Mouse (Mus musculus): Measurements from ENCODE around the gene Clta. TPM values are rescaled to one million over a fixed set of nuclear protein-coding genes. Genes with fewer than 3 reads are reported as not detected.
A peak's percentile ranks its signal among the peaks of the same experiment; 100 is the strongest.

Gene Clta
- polyA plus RNA-seq, 1 experiment from 2014 or later, result 217 TPM

DNA sequence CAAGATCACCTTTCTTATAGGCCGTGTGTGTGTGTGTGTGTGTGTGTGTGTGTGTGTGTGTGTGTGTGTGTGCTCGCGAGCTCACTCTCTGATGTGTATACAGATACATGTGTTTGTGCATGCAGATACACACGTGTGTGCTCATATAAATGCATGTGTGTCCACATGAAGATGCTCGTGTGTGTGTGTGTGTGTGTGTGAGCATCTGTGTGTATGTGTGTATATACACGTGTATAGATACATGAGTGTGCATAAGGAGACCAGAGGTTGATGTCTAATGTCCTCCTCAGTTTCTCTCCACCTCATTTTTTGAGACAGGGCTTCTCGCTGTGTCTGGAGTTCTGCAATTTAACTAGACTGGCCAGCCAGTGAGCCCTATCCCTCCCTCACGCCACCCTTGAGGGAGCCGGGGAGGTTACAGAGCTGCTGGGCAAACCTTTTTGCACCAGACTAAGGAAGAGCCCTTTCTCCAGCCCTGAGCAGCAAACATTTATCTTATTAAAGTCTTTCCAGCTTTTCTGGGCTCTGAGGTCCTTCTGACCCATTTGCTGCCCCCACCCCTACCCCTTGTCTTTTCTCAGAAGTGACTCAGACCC lies 32.6 kb upstream of the Clta start:
- no peak for DNase-seq (ENCODE audit: low spot score)
- Histone ChIP-seq H3K36me3 (no peaks in the 10 kb centered on the region), H3K4me3 (peak overlapping the region; percentile 36), H3K27me3 (ENCODE audit: low read depth, poor library complexity, severe bottlenecking) (no peaks in the 10 kb centered on the region), H3K27ac (peak overlapping the region; percentile 84), H3K9me3 (replicated peaks) (no peaks in the 10 kb centered on the region), H3K4me1 (peaks cover 40% of the 10 kb centered on the region)
- WGBS, result 71% methylated on average over 9 of the region's 9 CpGs

DNA sequence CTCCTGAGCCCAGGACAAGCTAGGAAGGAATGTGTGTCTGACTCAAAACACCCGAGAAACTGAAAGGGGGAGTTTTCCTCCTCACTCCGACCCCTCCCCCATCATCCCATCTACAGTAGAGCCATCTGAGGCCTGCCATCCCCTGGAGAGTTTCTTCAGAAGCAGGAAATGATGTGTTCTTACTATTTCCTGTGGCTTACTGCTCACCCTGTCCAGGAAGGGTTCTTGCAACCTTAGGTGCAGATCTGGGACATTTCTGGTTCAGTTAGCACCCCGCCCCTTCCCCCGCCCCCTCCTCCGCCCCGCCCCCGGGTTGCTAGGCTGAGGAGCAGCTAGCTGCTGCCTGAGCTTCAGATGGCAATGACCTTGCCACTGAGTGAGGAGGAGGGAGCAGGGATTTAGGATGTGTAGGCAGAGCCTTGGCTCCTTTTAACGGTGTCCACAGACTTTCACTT lies 32.1 kb upstream of the Clta start:
- H3K27ac ChIP-seq, result peak overlapping the region; percentile 84
- H3K36me3 ChIP-seq, result no peaks in the 10 kb centered on the region
- H3K27me3 ChIP-seq (ENCODE audit: low read depth, poor library complexity, severe bottlenecking), result no peaks in the 10 kb centered on the region
- 2% methylated on average over 8 of the region's 8 CpGs for WGBS
- H3K9me3 ChIP-seq (replicated peaks), result no peaks in the 10 kb centered on the region
- DNase-seq (ENCODE audit: low spot score), result peak; percentile 81
- H3K4me3 ChIP-seq, result peak overlapping the region; percentile 36
- peaks cover 40% of the 10 kb centered on the region for H3K4me1 ChIP-seq

GRCm38 (mm10) chr4:43973526-43973981 lies 30.7 kb upstream of the Clta start:
- H3K4me1 ChIP-seq, result peaks cover 32% of the 10 kb centered on the region
- H3K9me3 ChIP-seq (replicated peaks), result no peaks in the 10 kb centered on the region
- WGBS, result 88% methylated on average over 4 of the region's 4 CpGs
- H3K36me3 ChIP-seq, result no peaks in the 10 kb centered on the region
- H3K27ac ChIP-seq, result no peak overlapping the region
- no peak for DNase-seq (ENCODE audit: low spot score)
- H3K27me3 ChIP-seq (ENCODE audit: low read depth, poor library complexity, severe bottlenecking), result 0 out of 2 replicates have a peak, but pooled peaks cover 6% of the 10 kb centered on the region
- no peak overlapping the region for H3K4me3 ChIP-seq

DNA sequence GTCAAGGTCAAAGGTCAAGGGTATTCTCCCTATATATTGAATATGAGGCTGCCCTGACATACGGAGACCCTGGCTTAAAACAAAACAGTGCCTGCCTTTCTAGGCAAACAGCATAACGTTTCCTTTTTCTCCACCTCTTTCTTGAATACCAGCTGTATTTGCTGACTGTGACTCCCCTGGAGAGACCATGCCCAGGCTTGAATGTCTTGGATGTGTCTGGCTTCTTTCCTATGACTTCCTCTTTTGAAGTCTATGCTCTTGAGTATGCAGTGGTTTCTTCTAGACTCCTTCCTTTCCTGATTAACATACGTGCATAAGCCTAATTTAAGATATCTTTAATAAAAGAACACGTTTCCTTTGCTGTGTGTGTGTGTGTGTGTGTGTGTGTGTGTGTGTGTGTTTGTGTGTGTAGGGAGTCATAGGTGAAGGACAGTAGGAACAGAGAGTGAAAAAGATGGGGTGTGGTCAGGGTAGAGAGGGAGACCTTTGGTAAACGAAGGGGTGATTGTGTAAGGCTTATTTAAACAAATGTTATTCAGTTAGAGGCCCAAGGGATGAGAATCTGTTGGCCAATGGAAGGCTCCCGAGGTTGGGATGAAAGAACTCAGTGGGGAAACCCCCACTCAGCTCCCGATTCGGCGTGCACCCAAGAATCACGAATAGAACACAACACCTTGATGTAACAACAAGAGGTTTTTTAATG lies 29.2 kb upstream of the Clta start:
- Histone ChIP-seq H3K27ac (no peak overlapping the region), H3K27me3 (ENCODE audit: low read depth, poor library complexity, severe bottlenecking) (0 out of 2 replicates have a peak, but pooled peaks cover 6% of the 10 kb centered on the region), H3K9me3 (replicated peaks) (no peaks in the 10 kb centered on the region), H3K4me1 (peaks cover 36% of the 10 kb centered on the region), H3K4me3 (no peak overlapping the region), H3K36me3 (no peaks in the 10 kb centered on the region)
- DNase-seq (ENCODE audit: low spot score), result no peak
- WGBS, result 87% methylated on average over 10 of the region's 10 CpGs

DNA sequence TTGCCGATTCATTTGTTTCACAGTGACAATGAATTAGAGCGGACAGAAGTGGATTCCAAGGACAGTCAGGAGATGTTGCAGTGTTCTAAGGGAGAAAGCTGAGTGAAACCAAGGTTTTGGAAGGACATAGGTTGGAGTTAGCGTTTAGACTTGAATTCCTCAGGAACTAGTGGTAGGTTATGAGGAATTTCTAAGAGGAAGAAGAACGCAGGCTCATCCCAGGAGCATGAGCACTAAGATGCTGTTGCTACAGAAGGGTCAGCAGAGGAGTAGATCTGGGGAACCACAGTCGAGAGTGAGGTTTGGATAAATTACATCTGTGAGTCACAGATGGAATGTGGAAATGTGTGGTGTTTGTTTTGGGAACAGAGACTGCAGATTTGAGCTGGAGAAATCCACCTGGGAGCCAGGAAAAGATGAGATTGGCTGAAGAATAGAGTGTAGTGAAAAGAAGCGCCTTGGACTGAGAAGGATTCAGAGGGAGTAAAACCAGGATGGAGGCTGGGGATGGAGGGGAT lies 28.0 kb upstream of the Clta start:
- no peaks in the 10 kb centered on the region for H3K36me3 ChIP-seq
- 0 out of 2 replicates have a peak, but pooled peaks cover 6% of the 10 kb centered on the region for H3K27me3 ChIP-seq (ENCODE audit: low read depth, poor library complexity, severe bottlenecking)
- H3K4me1 ChIP-seq, result peaks cover 36% of the 10 kb centered on the region
- 89% methylated on average over 6 of the region's 6 CpGs for WGBS
- no peak for DNase-seq (ENCODE audit: low spot score)
- no peak overlapping the region for H3K27ac ChIP-seq
- no peak overlapping the region for H3K4me3 ChIP-seq
- no peaks in the 10 kb centered on the region for H3K9me3 ChIP-seq (replicated peaks)

- Histone ChIP-seq H3K27ac (peak overlapping the region; percentile 78), H3K27me3 (ENCODE audit: low read depth, poor library complexity, severe bottlenecking) (0 out of 2 replicates have a peak, but pooled peaks cover 6% of the 10 kb centered on the region), H3K4me3 (no peak overlapping the region), H3K9me3 (replicated peaks) (no peaks in the 10 kb centered on the region), H3K4me1 (peaks cover 22% of the 10 kb centered on the region), H3K36me3 (no peaks in the 10 kb centered on the region)
- WGBS, result 25% methylated on average over 17 of the region's 17 CpGs
- DNase-seq (ENCODE audit: low spot score), result no peak
Observed at GRCm38 (mm10) chr4:43978521-43979443, 25.5 kb upstream of the Clta start.

DNA sequence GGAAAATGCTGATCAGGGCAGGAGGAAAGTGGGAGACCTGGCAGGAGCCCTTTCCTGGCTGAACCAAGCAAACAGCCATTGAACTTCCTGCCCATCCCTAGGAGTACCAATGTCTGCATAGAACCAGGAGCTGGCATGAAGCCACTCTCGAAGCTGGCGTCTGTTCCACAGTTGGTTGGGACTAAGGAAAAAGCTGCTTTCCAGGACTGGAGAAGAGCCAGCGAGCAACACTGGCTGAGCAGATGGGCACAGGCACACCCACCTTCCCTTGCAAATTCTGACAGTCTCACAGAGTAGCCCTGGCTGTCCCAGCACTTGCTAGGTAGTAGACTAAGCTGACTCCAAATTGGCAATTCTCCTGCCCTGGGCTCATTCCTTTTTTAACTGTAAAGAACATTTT lies 24.5 kb upstream of the Clta start:
- Histone ChIP-seq H3K27me3 (ENCODE audit: low read depth, poor library complexity, severe bottlenecking) (0 out of 2 replicates have a peak, but pooled peaks cover 9% of the 10 kb centered on the region), H3K4me3 (no peak overlapping the region), H3K36me3 (no peaks in the 10 kb centered on the region), H3K27ac (no peak overlapping the region), H3K4me1 (peaks cover 22% of the 10 kb centered on the region), H3K9me3 (replicated peaks) (no peaks in the 10 kb centered on the region)
- WGBS, result 94% methylated on average over 3 of the region's 3 CpGs
- no peak for DNase-seq (ENCODE audit: low spot score)

- Histone ChIP-seq H3K27me3 (ENCODE audit: low read depth, poor library complexity, severe bottlenecking) (0 out of 2 replicates have a peak, but pooled peaks cover 9% of the 10 kb centered on the region), H3K36me3 (no peaks in the 10 kb centered on the region), H3K4me3 (no peak overlapping the region), H3K4me1 (peaks cover 22% of the 10 kb centered on the region), H3K27ac (no peak overlapping the region), H3K9me3 (replicated peaks) (no peaks in the 10 kb centered on the region)
- WGBS, result 85% methylated on average over 4 of the region's 4 CpGs
- DNase-seq (ENCODE audit: low spot score), result no peak
Observed at GRCm38 (mm10) chr4:43980236-43980635, 24.0 kb upstream of the Clta start.

GRCm38 (mm10) chr4:43980846-43981245 lies 23.4 kb upstream of the Clta start:
- Histone ChIP-seq H3K4me3 (no peak overlapping the region), H3K36me3 (no peaks in the 10 kb centered on the region), H3K27me3 (ENCODE audit: low read depth, poor library complexity, severe bottlenecking) (0 out of 2 replicates have a peak, but pooled peaks cover 9% of the 10 kb centered on the region), H3K27ac (0 out of 2 replicates have a peak overlapping the region, but pooled peaks have one; percentile 51), H3K4me1 (peaks cover 22% of the 10 kb centered on the region), H3K9me3 (replicated peaks) (no peaks in the 10 kb centered on the region)
- WGBS, result 98% methylated on average over 6 of the region's 6 CpGs
- no peak for DNase-seq (ENCODE audit: low spot score)

DNA sequence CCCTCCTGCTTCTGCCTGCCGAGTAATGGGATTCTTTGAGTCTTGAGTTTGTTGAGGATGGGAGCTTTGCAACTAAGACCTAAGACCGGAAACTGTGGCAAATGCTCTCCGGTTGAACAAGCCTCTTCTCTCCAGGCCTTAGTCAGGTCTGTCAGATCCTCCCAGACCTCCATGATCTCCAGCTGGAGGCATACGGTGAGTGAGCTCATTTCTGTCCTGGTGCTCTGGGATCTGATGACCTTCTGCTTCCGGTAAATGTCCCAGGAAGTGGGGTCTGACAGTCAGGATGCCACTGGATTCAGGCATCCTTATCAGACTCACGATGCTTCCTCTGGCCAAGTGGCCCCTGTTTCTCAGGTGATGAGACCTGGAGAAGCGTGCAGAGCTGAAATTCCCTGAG lies 23.0 kb upstream of the Clta start:
- Histone ChIP-seq H3K36me3 (no peaks in the 10 kb centered on the region), H3K27ac (peak overlapping the region; percentile 51), H3K9me3 (replicated peaks) (no peaks in the 10 kb centered on the region), H3K27me3 (ENCODE audit: low read depth, poor library complexity, severe bottlenecking) (0 out of 2 replicates have a peak, but pooled peaks cover 9% of the 10 kb centered on the region), H3K4me3 (no peak overlapping the region), H3K4me1 (peaks cover 22% of the 10 kb centered on the region)
- 92% methylated on average over 7 of the region's 7 CpGs for WGBS
- no peak for DNase-seq (ENCODE audit: low spot score)

DNA sequence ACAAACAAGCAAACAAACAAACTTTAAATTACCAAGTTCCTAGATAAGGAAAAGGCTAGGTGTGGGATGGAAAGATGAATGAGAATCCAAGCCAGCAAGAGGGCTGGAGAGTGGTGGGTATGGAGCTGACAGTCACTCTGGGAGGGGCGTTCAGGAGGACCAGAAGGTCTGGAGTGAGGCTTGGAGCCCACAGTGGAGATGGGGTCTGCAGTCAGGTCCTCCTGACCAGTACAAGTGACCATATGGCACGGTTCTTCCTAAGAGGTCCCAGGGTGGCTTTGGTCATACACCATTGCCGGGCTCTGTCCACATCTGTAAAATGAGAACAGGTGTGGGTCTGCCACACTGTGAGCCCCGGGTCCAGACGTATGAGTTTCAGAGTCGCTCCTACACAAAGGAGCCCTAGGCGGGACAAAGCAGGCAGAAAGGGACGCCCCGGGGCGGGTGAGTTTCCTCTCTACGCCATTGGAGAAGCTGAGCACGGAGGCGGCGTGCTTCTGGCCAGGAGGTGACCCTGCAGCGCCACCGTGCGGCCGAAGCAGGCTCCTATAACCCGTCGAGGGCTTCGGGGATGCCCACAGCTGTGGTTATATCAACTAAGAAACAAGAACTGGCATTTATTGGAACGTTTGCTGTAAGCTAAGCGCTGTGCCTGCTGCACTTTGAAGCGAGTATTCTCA lies 22.1 kb upstream of the Clta start:
- H3K27me3 ChIP-seq (ENCODE audit: low read depth, poor library complexity, severe bottlenecking), result 0 out of 2 replicates have a peak, but pooled peaks cover 9% of the 10 kb centered on the region

DNA sequence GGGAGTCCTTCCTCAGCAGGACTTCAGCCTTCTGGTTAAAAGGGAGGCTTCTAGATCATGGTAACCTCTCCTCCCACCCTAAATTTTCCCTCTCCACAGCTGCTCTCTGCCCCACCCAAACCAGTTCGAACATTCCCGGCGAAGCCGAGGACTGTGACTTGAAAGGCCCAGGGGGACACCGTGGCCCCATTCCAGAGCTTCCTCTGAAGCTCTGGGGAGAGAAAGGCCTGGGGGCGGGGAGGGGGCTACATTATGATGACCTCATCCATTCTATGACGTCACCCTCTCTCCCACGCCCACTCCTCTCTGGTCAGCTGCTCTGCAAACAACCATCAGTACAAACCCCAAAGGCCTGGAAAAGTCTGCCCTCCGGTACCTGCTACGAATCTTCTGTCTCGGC lies 21.1 kb upstream of the Clta start, which contains the start of gene Ccin:
Gene Ccin, plus strand, starts transcription at position 303 of the 400 bp plus-strand sequence.
- Histone ChIP-seq H3K27me3 (ENCODE audit: low read depth, poor library complexity, severe bottlenecking) (0 out of 2 replicates have a peak, but pooled peaks cover 3% of the 10 kb centered on the region), H3K4me1 (peaks cover 22% of the 10 kb centered on the region), H3K36me3 (no peaks in the 10 kb centered on the region), H3K27ac (peak within 1 kb of the TSS; percentile 91), H3K4me3 (peak within 1 kb of the TSS; percentile 50), H3K9me3 (replicated peaks) (no peaks in the 10 kb centered on the region)
- DNase-seq (ENCODE audit: low spot score), result no peak
- 83% methylated on average over 11 of the region's 11 CpGs for WGBS

More for the DNA sequence above, 22.1 kb upstream of the Clta start:
- Histone ChIP-seq H3K27ac (peak overlapping the region; percentile 91), H3K4me3 (peak overlapping the region; percentile 50), H3K9me3 (replicated peaks) (no peaks in the 10 kb centered on the region), H3K36me3 (no peaks in the 10 kb centered on the region), H3K4me1 (peaks cover 22% of the 10 kb centered on the region)
- DNase-seq (ENCODE audit: low spot score), result peak; percentile 98
- WGBS, result 2% methylated on average over 24 of the region's 24 CpGs

All from limb, embryonic 10.5 days (tissue).